25 mouse cellular contexts compared by ENCODE assay signal in the genomic region with DNA sequence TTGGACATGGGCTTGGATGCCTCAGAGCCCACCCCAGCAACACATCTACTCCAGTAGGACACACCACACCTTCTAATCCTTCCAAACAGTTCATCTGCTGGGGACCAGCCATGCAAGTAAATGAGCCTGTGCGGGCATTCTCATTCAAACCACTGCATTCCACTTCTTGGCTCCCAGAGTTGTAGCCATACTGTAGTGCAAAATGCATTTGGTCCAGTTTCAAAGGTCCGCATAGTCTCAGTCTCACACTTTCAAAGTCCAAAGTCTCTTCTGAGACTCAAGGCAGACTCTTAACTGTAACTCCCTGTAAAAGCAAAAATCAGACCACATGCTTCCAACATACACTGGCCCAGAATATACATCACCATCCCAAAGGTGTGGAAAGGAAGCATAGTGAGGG. TPM values are rescaled to one million over a fixed set of nuclear protein-coding genes. Genes with fewer than 3 reads are reported as not detected.
A peak's percentile ranks its signal among the peaks of the same experiment; 100 is the strongest.
DNase-seq lines count a peak whose midpoint lies in the region; ATAC-seq and TF ChIP-seq lines count a peak whose summit lies in the region.
"Had no signal": no experiment of that assay in that cellular context is flagged by ENCODE, and none has a peak within 500 bp of the region (broad histone marks: within the 10 kb centered on the region; RNA-seq: fewer than 3 reads in every experiment).

No protein-coding gene starts in this region.

- no peak overlapping the region for H3K4me3 ChIP-seq in kidney, adult 2 months (ENCODE audit: insufficient read depth, low read depth, low read length)
- H3K4me3 ChIP-seq in intestine, embryonic 15.5 days (replicated peaks) = no peak overlapping the region
- no peak overlapping the region for H3K4me3 ChIP-seq in intestine, postnatal 0 days (ENCODE audit: low read depth, low read length)
- no peak overlapping the region for H3K4me3 ChIP-seq in liver, postnatal 0 days (ENCODE audit: low read depth, low read length)
- H3K4me3 ChIP-seq: embryonic facial prominence, embryonic 10.5 days; embryonic facial prominence, embryonic 12.5 days; forebrain, embryonic 13.5 days had no signal

- H3K4me1 ChIP-seq in kidney, adult 2 months (ENCODE audit: control insufficient read depth, insufficient read depth, low read length) = no peaks in the 10 kb centered on the region
- no peaks in the 10 kb centered on the region; the same call in 1 of the 2 replicates for H3K4me1 ChIP-seq in intestine, embryonic 15.5 days (replicated peaks)
- H3K4me1 ChIP-seq in intestine, postnatal 0 days (replicated peaks; ENCODE audit: control insufficient read depth, insufficient read depth, low read length) = no peaks in the 10 kb centered on the region
- no peaks in the 10 kb centered on the region for H3K4me1 ChIP-seq in liver, postnatal 0 days (ENCODE audit: insufficient read depth)
- H3K4me1 ChIP-seq: embryonic facial prominence, embryonic 10.5 days; embryonic facial prominence, embryonic 12.5 days had no signal

- no peak for TF ChIP-seq EP300 in liver, postnatal 0 days (IDR thresholded peaks at IDR 0.05; ENCODE audit: low read depth)

- ATAC-seq in intestine, embryonic 15.5 days = peak; percentile 39
- peak; percentile 62 for ATAC-seq in intestine, postnatal 0 days
- ATAC-seq in liver, postnatal 0 days = no peak
- ATAC-seq: activated CD4-positive, CD25-positive, alpha-beta regulatory T cell, adult 4 months; CD4-positive, CD25-positive, alpha-beta regulatory T cell, adult 4 months; forebrain, embryonic 13.5 days; Patski had no signal

- no peak for TF ChIP-seq POLR2A in kidney, adult 2 months (IDR thresholded peaks at IDR 0.05; ENCODE audit: low read depth, low read length)

- no peaks in the 10 kb centered on the region for H3K36me3 ChIP-seq in kidney, adult 2 months (ENCODE audit: control insufficient read depth, insufficient read depth, low read length)
- H3K36me3 ChIP-seq in intestine, embryonic 15.5 days = no peaks in the 10 kb centered on the region
- H3K36me3 ChIP-seq in intestine, postnatal 0 days (ENCODE audit: control insufficient read depth, insufficient read depth) = no peaks in the 10 kb centered on the region
- H3K36me3 ChIP-seq in liver, postnatal 0 days (replicated peaks; ENCODE audit: insufficient read depth, low read length) = no peaks in the 10 kb centered on the region
- H3K36me3 ChIP-seq: embryonic facial prominence, embryonic 10.5 days; embryonic facial prominence, embryonic 12.5 days; G1E had no signal

- H3K4me2 ChIP-seq in intestine, embryonic 15.5 days (replicated peaks) = no peak overlapping the region
- H3K4me2 ChIP-seq in intestine, postnatal 0 days (replicated peaks; ENCODE audit: low read depth) = peak overlapping the region; percentile 24; the same call in 1 of the 2 replicates
- no peak overlapping the region for H3K4me2 ChIP-seq in liver, postnatal 0 days (ENCODE audit: low read depth, low read length)
- H3K4me2 ChIP-seq: embryonic facial prominence, embryonic 12.5 days; forebrain, embryonic 13.5 days had no signal

- TF ChIP-seq CTCF in kidney, adult 2 months (conservative IDR thresholded peaks at IDR 0.05; ENCODE audit: insufficient read depth, insufficient read length, low read depth, low read length) = no peak
- no peak for TF ChIP-seq CTCF in intestine, postnatal 0 days (IDR thresholded peaks at IDR 0.05; ENCODE audit: low read depth)
- TF ChIP-seq CTCF in liver, postnatal 0 days (IDR thresholded peaks at IDR 0.05; ENCODE audit: low read depth) = no peak

- no peaks in the 10 kb centered on the region for H3K27me3 ChIP-seq in kidney, adult 2 months (replicated peaks; ENCODE audit: control insufficient read depth, insufficient read depth, low read length)
- no peaks in the 10 kb centered on the region for H3K27me3 ChIP-seq in intestine, embryonic 15.5 days (replicated peaks)
- no peaks in the 10 kb centered on the region for H3K27me3 ChIP-seq in intestine, postnatal 0 days (replicated peaks; ENCODE audit: control insufficient read depth, insufficient read depth, low read length)
- no peaks in the 10 kb centered on the region for H3K27me3 ChIP-seq in liver, postnatal 0 days (ENCODE audit: insufficient read depth, low read length)
- H3K27me3 ChIP-seq: CH12.LX; embryonic facial prominence, embryonic 12.5 days; forebrain, embryonic 13.5 days; Patski had no signal

- H3K27ac ChIP-seq in kidney, adult 2 months (ENCODE audit: insufficient read depth, low read depth, low read length) = no peak overlapping the region
- no peak overlapping the region for H3K27ac ChIP-seq in intestine, embryonic 15.5 days
- peak overlapping the region; percentile 60 for H3K27ac ChIP-seq in intestine, postnatal 0 days (ENCODE audit: low read depth, low read length)
- no peak overlapping the region for H3K27ac ChIP-seq in liver, postnatal 0 days (ENCODE audit: low read depth)
- H3K27ac ChIP-seq: embryonic facial prominence, embryonic 10.5 days; embryonic facial prominence, embryonic 12.5 days; forebrain, embryonic 13.5 days had no signal

- WGBS in kidney, adult 2 months = 47% methylated on average over 2 of the region's 2 CpGs
- 84% methylated on average over 2 of the region's 2 CpGs for WGBS in intestine, embryonic 15.5 days
- WGBS in intestine, postnatal 0 days = 58% methylated on average over 2 of the region's 2 CpGs
- 81% methylated on average over 2 of the region's 2 CpGs for WGBS in liver, postnatal 0 days (ENCODE audit: insufficient replicate concordance)

- H3K9me3 ChIP-seq in intestine, embryonic 15.5 days = no peaks in the 10 kb centered on the region
- no peaks in the 10 kb centered on the region for H3K9me3 ChIP-seq in intestine, postnatal 0 days (ENCODE audit: control insufficient read depth)
- H3K9me3 ChIP-seq in liver, postnatal 0 days (ENCODE audit: low read length) = no peaks in the 10 kb centered on the region
- H3K9me3 ChIP-seq: embryonic facial prominence, embryonic 10.5 days; embryonic facial prominence, embryonic 12.5 days; forebrain, embryonic 13.5 days; G1E had no signal

- peak; percentile 61 for DNase-seq in heart, adult 11 months
- no peak for DNase-seq in heart, postnatal 4 days
- peak; percentile 28 for DNase-seq in kidney, adult 2 months
- no peak for DNase-seq in kidney, postnatal 10 days
- DNase-seq in urinary bladder, postnatal 4 days (ENCODE audit: low spot score in 2 of 2) = no peak
- DNase-seq in liver, postnatal 0 days = no peak
- DNase-seq: adrenal gland, adult 8-10 months; adrenal gland, postnatal 14 days; adrenal gland, postnatal 36 days; B cell, adult 2 months; cerebellum, adult 11-12 months; cerebellum, adult 2 months; cerebellum, adult 9-10 months; cerebellum, postnatal 10 days; cerebellum, postnatal 25 days had no signal

- no peak overlapping the region for H3K9ac ChIP-seq in intestine, embryonic 15.5 days
- no peak overlapping the region for H3K9ac ChIP-seq in intestine, postnatal 0 days (ENCODE audit: low read depth, low read length)
- no peak overlapping the region for H3K9ac ChIP-seq in liver, postnatal 0 days (replicated peaks)
- H3K9ac ChIP-seq: embryonic facial prominence, embryonic 12.5 days; forebrain, embryonic 13.5 days had no signal

RNA-seq across cellular contexts. Expression of a gene that starts 36.8 kb away (rescaled TPM):
- 10 to 100 TPM; 39.5 to 41.2 TPM for total RNA-seq in heart, postnatal 4 days (2021)
- 15.5 and 17.3 TPM in 2 replicates for polyA plus RNA-seq in kidney, adult 2 months (2012; rRNA removed)
- 13.1 and 14.0 TPM in 2 replicates for polyA plus RNA-seq in intestine, embryonic 15.5 days (2015; fragmentation: Nextera tagmentation; extraction: Ambion mirVana)
- polyA plus RNA-seq in intestine, postnatal 0 days (2015; fragmentation: Nextera tagmentation; extraction: Ambion mirVana) = 11.9 and 12.1 TPM in 2 replicates
- polyA plus RNA-seq in liver, postnatal 0 days (2015; fragmentation: Nextera tagmentation; extraction: Ambion mirVana) = 1.9 and 2.1 TPM in 2 replicates
- total RNA-seq: CH12.LX had no signal
- polyA plus RNA-seq: activated CD4-positive, CD25-positive, alpha-beta regulatory T cell, adult 4 months; CD4-positive, CD25-positive, alpha-beta regulatory T cell, adult 4 months had no signal

Comparison
In these comparisons a context has a peak if more than half of its experiments do, and no peak if none do; other contexts are left out.
1. DNase-seq: peak in heart, adult 11 months (single experiment) and kidney, adult 2 months (single experiment); none in heart, postnatal 4 days (single experiment), kidney, postnatal 10 days (single experiment), urinary bladder, postnatal 4 days (0 of 2) and liver, postnatal 0 days (single experiment).